Mouse (Mus musculus) hindbrain, embryonic 11.5 days (tissue): ENCODE results near the gene Stac2. TPM values are rescaled to one million over a fixed set of nuclear protein-coding genes. Genes with fewer than 3 reads are reported as not detected.

ENCODE experiments used
- ATAC-seq: fragments of 200-750 bp; cut with Nextera tagmentation; 2 replicates; pipeline ENCODE4 v1.8.0; 2017; ENCODE audit warnings: mild to moderate bottlenecking, moderate TSS enrichment, moderate library complexity; ENCODE audit not compliant: low FRiP score
- DNase-seq: peaks from one replicate; pipeline ENCODE4 v3.0.0-alpha.2; 2015; ENCODE audit warnings: low spot score
- H3K27ac ChIP-seq: fragments of 300-500 bp; sonication (generic); 2 replicates; pipeline ENCODE4 v1.5.1; 2014; ENCODE audit warnings: mild to moderate bottlenecking, low read depth, low read length
- H3K27me3 ChIP-seq: fragments of 300-500 bp; sonication (generic); 2 replicates; pipeline ENCODE4 v1.6.1; 2014; ENCODE audit warnings: mild to moderate bottlenecking, low read length, moderate library complexity, mixed read lengths; ENCODE audit not compliant: control insufficient read depth, insufficient read depth
- H3K36me3 ChIP-seq: fragments of 300-500 bp; sonication (generic); 2 replicates; pipeline ENCODE4 v1.6.1; 2014; ENCODE audit warnings: mild to moderate bottlenecking, low read length, moderate library complexity, mixed read lengths; ENCODE audit not compliant: control insufficient read depth, insufficient read depth
- H3K4me1 ChIP-seq: fragments of 300-500 bp; sonication (generic); replicated peaks from 2 replicates; pipeline ENCODE4 v1.6.1; 2014; ENCODE audit warnings: low read length, mixed read lengths; ENCODE audit not compliant: control insufficient read depth, insufficient read depth
- H3K4me2 ChIP-seq: fragments of 300-500 bp; sonication (generic); replicated peaks from 2 replicates; pipeline ENCODE4 v1.6.1; 2014; ENCODE audit warnings: mild to moderate bottlenecking, low read depth, low read length
- H3K4me3 ChIP-seq: fragments of 300-500 bp; sonication (generic); 2 replicates; pipeline ENCODE4 v1.5.1; 2014; ENCODE audit warnings: low read depth, low read length
- H3K9ac ChIP-seq: fragments of 300-500 bp; sonication (generic); 2 replicates; pipeline ENCODE4 v1.6.1; 2014; ENCODE audit warnings: low read depth, low read length
- H3K9me3 ChIP-seq: fragments of 300-500 bp; sonication (generic); 2 replicates; pipeline ENCODE4 v1.6.1; 2016; ENCODE audit warnings: low read length; ENCODE audit not compliant: control insufficient read depth
- WGBS: fragments of 180-500 bp; shearing (Covaris S2); extraction: QIAGEN DNeasy Blood & Tissue Kit; methylation state at CpG from one replicate; pipeline ENCODE4 v1.1.7; 2014; 5-methylcytosine and 5-hydroxymethylcytosine counted together
- polyA plus RNA-seq: library from polyadenylated mRNA; unstranded; fragments of >200 nt; fragmentation: Nextera tagmentation; extraction: Ambion mirVana; gene quantifications from 2 replicates; pipeline ENCODE4 v1.2.1, GENCODE M21; 2014

Gene Stac2
- polyA plus RNA-seq, 1 experiment from 2014 or later, result 1.4 TPM

DNA sequence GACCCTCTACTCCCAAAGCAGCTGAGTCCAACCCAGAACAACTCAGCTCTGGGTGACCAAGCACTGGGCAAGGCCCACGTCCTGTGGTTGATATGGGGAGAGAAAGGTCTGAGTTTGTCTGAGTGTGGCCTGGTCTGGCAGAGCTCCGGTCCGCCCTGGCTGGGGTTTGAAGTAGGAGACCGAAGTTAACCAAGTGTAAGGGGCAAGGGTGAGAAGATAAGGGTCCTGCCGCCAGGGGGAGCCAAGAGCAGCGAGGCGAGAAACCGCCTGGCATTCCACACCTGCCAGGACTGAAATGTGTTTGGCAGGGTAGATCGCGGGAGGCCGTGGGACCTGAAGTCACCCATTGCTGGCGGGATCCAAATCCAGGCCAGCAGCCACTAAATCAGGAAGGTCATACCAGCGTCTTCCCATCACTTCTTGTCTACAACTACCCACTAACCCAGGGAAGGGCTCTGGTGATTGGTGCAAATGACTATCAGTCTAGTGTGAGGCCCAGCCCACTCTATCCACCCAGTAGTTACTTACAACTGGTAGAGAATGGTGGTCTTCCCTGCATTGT lies 58.6 kb downstream of the Stac2 start:
- Histone ChIP-seq H3K4me1 (peaks cover 4% of the 10 kb centered on the region), H3K27ac (no peak overlapping the region), H3K36me3 (no peaks in the 10 kb centered on the region), H3K4me2 (peak overlapping the region; percentile 79), H3K4me3 (peak overlapping the region; percentile 42), H3K27me3 (0 out of 2 replicates have a peak, but pooled peaks cover 2% of the 10 kb centered on the region), H3K9ac (peak overlapping the region; percentile 40; the same call in 1 of the 2 replicates), H3K9me3 (no peaks in the 10 kb centered on the region)
- WGBS, result 6% methylated on average over 13 of the region's 13 CpGs
- ATAC-seq (peak; percentile 50), DNase-seq (peak; percentile 81)

DNA sequence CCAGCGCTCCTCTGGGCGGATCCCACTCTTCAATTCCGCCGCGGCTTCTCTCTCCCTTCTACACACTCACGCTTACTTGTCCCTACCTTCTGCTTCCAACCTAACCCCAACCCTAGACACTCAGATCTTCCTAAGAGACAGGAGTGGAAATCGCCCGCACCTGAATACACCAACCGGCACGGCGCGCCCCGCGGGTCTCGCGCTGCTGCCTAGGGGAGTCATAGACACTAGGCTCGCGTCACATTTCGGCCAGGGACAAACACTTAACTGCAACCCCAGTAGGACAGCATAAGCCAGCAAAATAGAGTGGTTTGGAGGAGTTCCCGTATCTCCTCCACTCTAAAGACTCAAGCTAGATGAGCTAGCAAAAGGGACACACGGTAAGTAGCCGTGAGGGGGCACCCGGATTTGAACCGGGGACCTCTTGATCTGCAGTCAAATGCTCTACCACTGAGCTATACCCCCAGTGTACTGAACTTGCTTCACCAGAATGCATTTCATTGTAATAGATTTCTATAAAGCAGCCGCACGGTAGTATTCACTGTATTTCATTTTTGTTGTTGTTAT lies 64.6 kb downstream of the Stac2 start:
- Histone ChIP-seq H3K9me3 (no peaks in the 10 kb centered on the region), H3K27ac (peak overlapping the region; percentile 85), H3K27me3 (peaks cover 27% of the 10 kb centered on the region)

DNA sequence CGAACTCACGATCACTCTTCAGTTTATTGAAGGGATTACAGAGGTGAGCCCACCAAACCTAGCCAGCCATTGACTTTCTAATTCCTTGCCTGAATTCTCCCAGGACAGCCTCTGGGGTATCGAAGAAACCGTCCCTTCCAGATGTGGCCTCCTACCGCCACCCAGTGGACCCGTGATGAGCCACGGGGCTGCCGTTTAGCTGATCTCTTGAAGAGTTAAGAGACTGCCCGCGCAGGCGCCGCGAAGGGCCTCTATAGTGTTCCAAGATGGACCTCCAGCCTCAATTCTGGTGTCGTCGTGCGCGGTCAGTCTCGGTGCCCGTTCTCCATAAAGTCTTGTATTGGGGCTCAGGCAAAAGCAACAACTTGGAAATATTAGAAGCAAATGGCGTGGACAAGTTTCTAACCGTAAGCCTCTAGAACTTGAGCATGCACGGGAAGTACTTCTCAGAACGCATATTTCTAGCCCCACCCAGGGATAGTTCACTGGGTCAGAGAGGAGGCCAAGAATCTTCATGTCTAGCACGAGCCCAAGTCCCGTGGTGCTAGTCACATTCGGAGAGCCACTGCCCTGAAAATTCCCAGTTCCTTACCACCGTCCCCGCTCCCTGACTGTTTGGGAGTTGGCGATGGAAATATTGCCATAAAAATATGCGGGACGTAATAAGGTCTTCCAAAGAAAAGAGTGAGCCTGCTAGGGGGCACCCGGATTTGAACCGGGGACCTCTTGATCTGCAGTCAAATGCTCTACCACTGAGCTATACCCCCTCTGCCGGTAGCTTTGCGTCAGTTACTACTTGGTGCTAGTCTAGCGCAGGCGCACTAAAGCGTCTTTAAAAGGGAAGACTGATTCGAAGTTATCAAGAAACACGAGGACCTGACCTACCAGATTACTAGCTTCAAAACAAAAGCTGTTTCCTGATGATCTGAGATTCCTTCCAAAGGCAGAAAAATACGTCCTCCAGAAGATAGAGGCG lies 65.4 kb downstream of the Stac2 start:
- peaks cover 27% of the 10 kb centered on the region for H3K27me3 ChIP-seq
- H3K9me3 ChIP-seq, result no peaks in the 10 kb centered on the region
- peak overlapping the region; percentile 92 for H3K4me3 ChIP-seq
- WGBS, result under 1% methylated on average over 42 of the region's 42 CpGs
- DNase-seq (peak; percentile 96), ATAC-seq (peak; percentile 82)
- 0 out of 2 replicates have a peak, but pooled peaks cover 2% of the 10 kb centered on the region for H3K4me1 ChIP-seq
- H3K27ac ChIP-seq, result peak overlapping the region; percentile 85
- H3K36me3 ChIP-seq, result no peaks in the 10 kb centered on the region
- H3K4me2 ChIP-seq, result peak overlapping the region; percentile 56
- peak overlapping the region; percentile 86 for H3K9ac ChIP-seq

More for the DNA sequence above, 64.6 kb downstream of the Stac2 start:
- peak overlapping the region; percentile 92 for H3K4me3 ChIP-seq
- H3K4me1 ChIP-seq, result 0 out of 2 replicates have a peak, but pooled peaks cover 2% of the 10 kb centered on the region
- H3K9ac ChIP-seq, result peak overlapping the region; percentile 86
- WGBS, result under 1% methylated on average over 26 of the region's 26 CpGs
- peak; percentile 87 for ATAC-seq
- peak overlapping the region; percentile 54 for H3K4me2 ChIP-seq
- H3K36me3 ChIP-seq, result no peaks in the 10 kb centered on the region
- peak; percentile 92 for DNase-seq

DNA sequence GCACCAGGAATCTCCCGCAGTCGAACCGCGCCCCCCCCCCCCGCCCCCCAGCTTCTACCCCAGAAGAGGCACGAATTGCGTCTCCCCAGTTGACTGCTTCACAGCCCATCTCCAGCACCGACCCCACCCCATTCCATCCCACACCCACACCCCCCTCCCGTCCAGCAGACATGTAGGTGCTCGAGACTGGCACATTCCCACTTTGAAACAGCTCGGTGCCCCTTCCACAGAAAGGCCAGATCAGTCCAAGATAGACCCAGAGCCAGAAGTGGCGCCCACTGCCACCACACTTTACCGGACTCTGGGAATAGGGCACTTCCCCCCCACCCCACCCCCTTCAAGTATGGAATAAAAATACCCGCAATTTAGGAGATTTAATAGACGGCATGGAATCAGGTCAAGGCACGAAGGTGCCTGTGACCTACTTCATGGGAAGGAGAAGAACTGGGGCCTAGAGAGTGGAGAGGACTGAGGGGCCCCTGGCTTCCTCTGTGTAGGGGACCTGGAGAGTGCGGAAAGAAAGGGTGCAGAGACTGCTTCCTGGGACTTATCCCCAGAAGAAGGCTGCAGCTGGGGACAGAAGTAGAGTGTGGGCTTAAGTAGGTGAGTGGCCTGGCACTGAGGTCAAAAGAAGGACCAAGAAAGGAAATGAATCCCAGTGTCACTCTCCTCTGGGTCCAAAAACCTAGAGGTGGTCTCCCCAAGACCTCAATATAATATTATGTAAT lies 66.4 kb downstream of the Stac2 start:
- Histone ChIP-seq H3K27me3 (peaks cover 27% of the 10 kb centered on the region), H3K27ac (no peak overlapping the region), H3K4me1 (0 out of 2 replicates have a peak, but pooled peaks cover 2% of the 10 kb centered on the region), H3K36me3 (no peaks in the 10 kb centered on the region), H3K9me3 (no peaks in the 10 kb centered on the region), H3K4me3 (peak overlapping the region; percentile 92), H3K4me2 (peak overlapping the region; percentile 82), H3K9ac (no peak overlapping the region)
- WGBS, result 34% methylated on average over 11 of the region's 17 CpGs
- ATAC-seq, result no peak
- no peak for DNase-seq

Other genes starting within 250 kb of the Stac2 start
- gene B230217C12Rik, start 212.7 kb downstream of the Stac2 start, polyA plus RNA-seq, result 15.1 TPM in 2 replicates
- gene Fbxo47, start 169.3 kb downstream of the Stac2 start, polyA plus RNA-seq, result 0.53 and 1.0 TPM in 2 replicates
- gene Plxdc1, start 67.0 kb downstream of the Stac2 start, polyA plus RNA-seq, result 0.18 and 0.28 TPM in 2 replicates
- 9.5 and 10.2 TPM in 2 replicates for gene Arl5c, start 57.3 kb downstream of the Stac2 start, polyA plus RNA-seq
- gene Cacnb1, start 30.4 kb downstream of the Stac2 start, polyA plus RNA-seq, result 13.1 and 18.3 TPM in 2 replicates
- 970 and 990 TPM in 2 replicates for gene Rpl19, start 26.8 kb downstream of the Stac2 start, polyA plus RNA-seq
- 22.3 and 29.6 TPM in 2 replicates for gene Fbxl20, start 96.9 kb upstream of the Stac2 start, polyA plus RNA-seq
- gene Med1, start 139.8 kb upstream of the Stac2 start, polyA plus RNA-seq, result 81.8 and 82.8 TPM in 2 replicates
- gene Cdk12, start 149.6 kb upstream of the Stac2 start, polyA plus RNA-seq, result 12.0 and 16.5 TPM in 2 replicates